ENCODE assay signal across 14 mouse cellular contexts in genomic region chr3:87206336-87207075, GRCm38 (mm10).
"Had no signal": no experiment of that assay in that cellular context is flagged by ENCODE, and none has a peak within 500 bp of the region (broad histone marks: within the 10 kb centered on the region; RNA-seq: fewer than 3 reads in every experiment).

No protein-coding gene starts in this region.

- H3K9ac ChIP-seq: liver, embryonic 13.5 days; midbrain, embryonic 15.5 days; neural tube, embryonic 13.5 days; stomach, embryonic 15.5 days had no signal

- H3K27me3 ChIP-seq: liver, embryonic 13.5 days; midbrain, embryonic 15.5 days; neural tube, embryonic 13.5 days; stomach, embryonic 15.5 days had no signal

- H3K36me3 ChIP-seq: liver, embryonic 13.5 days; midbrain, embryonic 10.5 days; midbrain, embryonic 15.5 days; neural tube, embryonic 13.5 days; stomach, embryonic 15.5 days had no signal

- H3K4me2 ChIP-seq: liver, embryonic 13.5 days; midbrain, embryonic 15.5 days; neural tube, embryonic 13.5 days; stomach, embryonic 15.5 days had no signal

- DNase-seq: kidney, adult 11 months; kidney, adult 9 months; kidney, postnatal 10 days; kidney, postnatal 4 days; left cerebral cortex, postnatal 4 days; liver, embryonic 13.5 days; retina, postnatal 1 day; right cerebral cortex, postnatal 4 days; thymus, postnatal 36 days had no signal

- H3K27ac ChIP-seq: layer of hippocampus, adult 2 months; liver, embryonic 13.5 days; midbrain, embryonic 10.5 days; midbrain, embryonic 15.5 days; neural tube, embryonic 13.5 days; stomach, embryonic 15.5 days had no signal

- ATAC-seq: midbrain, embryonic 15.5 days had no signal

- H3K4me3 ChIP-seq: layer of hippocampus, adult 2 months; liver, embryonic 13.5 days; midbrain, embryonic 10.5 days; midbrain, embryonic 15.5 days; neural tube, embryonic 13.5 days; stomach, embryonic 15.5 days had no signal

- H3K4me1 ChIP-seq: liver, embryonic 13.5 days; midbrain, embryonic 10.5 days; midbrain, embryonic 15.5 days; neural tube, embryonic 13.5 days; stomach, embryonic 15.5 days had no signal

- H3K9me3 ChIP-seq: liver, embryonic 13.5 days; midbrain, embryonic 10.5 days; midbrain, embryonic 15.5 days; neural tube, embryonic 13.5 days; stomach, embryonic 15.5 days had no signal
